Mouse (Mus musculus): ENCODE results near the gene Comp. TPM values are rescaled to one million over a fixed set of nuclear protein-coding genes. Genes with fewer than 3 reads are reported as not detected.

The Comp gene
- polyA plus RNA-seq, 1 experiment from 2014 or later, result 0.47 TPM

GRCm38 (mm10) chr8:70332070-70332877 is 41.1 kb upstream of the Comp start:
- Histone ChIP-seq H3K9me3 (ENCODE audit: control insufficient read depth, low read length) (no peaks in the 10 kb centered on the region), H3K9ac (replicated peaks; ENCODE audit: low read length) (no peak overlapping the region), H3K4me2 (ENCODE audit: low read length) (peak overlapping the region; percentile 29; the same call in 1 of the 2 replicates), H3K27ac (replicated peaks; ENCODE audit: low read depth, low read length) (peak overlapping the region; percentile 52), H3K4me3 (replicated peaks; ENCODE audit: low read depth, low read length) (no peak overlapping the region), H3K36me3 (ENCODE audit: control insufficient read depth, insufficient read depth, low read length) (peaks cover 86% of the 10 kb centered on the region), H3K4me1 (ENCODE audit: control insufficient read depth, insufficient read depth, low read length) (peaks cover 15% of the 10 kb centered on the region; the same call in 1 of the 2 replicates), H3K27me3 (ENCODE audit: control insufficient read depth, insufficient read depth, low read length) (no peaks in the 10 kb centered on the region)
- 25% methylated on average over 41 of the region's 41 CpGs for WGBS
- DNase-seq (peak; percentile 92), ATAC-seq (ENCODE audit: low FRiP score, low TSS enrichment) (peak; percentile 79)

DNA sequence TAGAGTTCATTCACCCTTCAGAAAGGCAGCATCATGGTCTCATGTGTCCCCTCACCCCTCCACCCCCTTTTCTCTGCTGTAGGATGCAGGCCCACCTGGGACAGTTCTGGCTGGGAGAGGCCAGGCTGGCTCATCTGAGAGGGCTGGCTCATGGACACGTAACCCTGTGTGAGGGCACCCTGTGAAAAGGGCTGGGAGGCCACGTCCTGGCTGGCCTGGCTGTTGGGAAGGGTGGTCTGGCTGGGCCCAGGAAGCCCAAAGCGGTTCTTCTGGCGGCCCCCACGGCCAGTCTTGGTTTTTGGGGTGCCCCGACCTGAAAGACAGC is 40.5 kb upstream of the Comp start:
- Histone ChIP-seq H3K4me1 (ENCODE audit: control insufficient read depth, insufficient read depth, low read length) (peaks cover 15% of the 10 kb centered on the region; the same call in 1 of the 2 replicates), H3K27ac (replicated peaks; ENCODE audit: low read depth, low read length) (no peak overlapping the region), H3K9me3 (ENCODE audit: control insufficient read depth, low read length) (no peaks in the 10 kb centered on the region), H3K4me3 (replicated peaks; ENCODE audit: low read depth, low read length) (no peak overlapping the region), H3K36me3 (ENCODE audit: control insufficient read depth, insufficient read depth, low read length) (peaks cover 89% of the 10 kb centered on the region), H3K27me3 (ENCODE audit: control insufficient read depth, insufficient read depth, low read length) (no peaks in the 10 kb centered on the region), H3K9ac (replicated peaks; ENCODE audit: low read length) (no peak overlapping the region), H3K4me2 (ENCODE audit: low read length) (no peak overlapping the region)
- WGBS, result 95% methylated on average over 6 of the region's 6 CpGs
- ATAC-seq (ENCODE audit: low FRiP score, low TSS enrichment), result no peak
- DNase-seq, result no peak

DNA sequence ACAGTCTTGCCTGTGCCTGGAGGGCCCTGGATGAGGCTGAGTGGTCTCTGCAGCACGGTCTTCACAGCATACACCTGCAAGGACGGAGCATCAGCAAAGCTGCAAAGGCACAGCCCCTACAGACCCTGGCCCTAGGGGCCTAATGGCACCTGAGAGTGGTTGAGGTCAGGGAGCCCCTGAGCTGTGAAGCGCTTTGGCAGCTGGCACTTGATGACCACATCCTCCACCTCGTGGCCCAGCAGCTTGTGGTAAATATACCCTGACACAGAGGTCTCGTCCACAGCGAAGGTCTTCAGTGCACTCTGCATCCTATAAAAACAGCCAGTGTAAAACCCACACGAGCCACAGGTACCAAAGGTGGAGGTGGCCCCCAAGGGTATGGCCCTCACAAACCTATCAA is 34.4 kb upstream of the Comp start:
- no peak overlapping the region for H3K27ac ChIP-seq (replicated peaks; ENCODE audit: low read depth, low read length)
- ATAC-seq (ENCODE audit: low FRiP score, low TSS enrichment) (no peak), DNase-seq (no peak)
- H3K9ac ChIP-seq (replicated peaks; ENCODE audit: low read length), result no peak overlapping the region
- no peak overlapping the region for H3K4me3 ChIP-seq (replicated peaks; ENCODE audit: low read depth, low read length)
- 97% methylated on average over 7 of the region's 7 CpGs for WGBS
- H3K36me3 ChIP-seq (ENCODE audit: control insufficient read depth, insufficient read depth, low read length), result peaks cover 97% of the 10 kb centered on the region
- H3K9me3 ChIP-seq (ENCODE audit: control insufficient read depth, low read length), result no peaks in the 10 kb centered on the region
- no peaks in the 10 kb centered on the region for H3K27me3 ChIP-seq (ENCODE audit: control insufficient read depth, insufficient read depth, low read length)
- H3K4me2 ChIP-seq (ENCODE audit: low read length), result no peak overlapping the region
- H3K4me1 ChIP-seq (ENCODE audit: control insufficient read depth, insufficient read depth, low read length), result no peaks in the 10 kb centered on the region

DNA sequence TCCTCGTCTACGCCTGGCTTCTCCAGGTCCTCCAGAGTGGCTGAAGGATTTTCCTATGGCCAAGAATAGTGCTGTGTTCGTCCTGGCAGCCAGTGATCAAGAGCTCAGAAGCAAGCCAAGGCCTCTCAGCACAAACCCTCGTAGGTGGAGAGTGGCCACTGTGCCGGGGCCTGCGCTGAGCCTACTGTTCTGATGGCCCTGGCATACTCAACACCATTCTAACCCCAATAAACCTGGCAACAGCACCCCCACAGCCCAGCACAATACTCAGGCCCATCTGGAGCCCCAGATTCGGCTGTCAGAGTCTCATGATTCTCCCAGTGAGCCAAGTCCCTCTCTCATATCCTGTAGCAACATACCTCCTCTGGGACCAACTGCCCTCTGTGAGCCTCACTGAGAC is 32.7 kb upstream of the Comp start:
- no peaks in the 10 kb centered on the region for H3K27me3 ChIP-seq (ENCODE audit: control insufficient read depth, insufficient read depth, low read length)
- H3K9me3 ChIP-seq (ENCODE audit: control insufficient read depth, low read length), result no peaks in the 10 kb centered on the region
- H3K4me3 ChIP-seq (replicated peaks; ENCODE audit: low read depth, low read length), result no peak overlapping the region
- no peak overlapping the region for H3K9ac ChIP-seq (replicated peaks; ENCODE audit: low read length)
- WGBS, result 91% methylated on average over 7 of the region's 7 CpGs
- peaks cover 82% of the 10 kb centered on the region for H3K36me3 ChIP-seq (ENCODE audit: control insufficient read depth, insufficient read depth, low read length)
- ATAC-seq (ENCODE audit: low FRiP score, low TSS enrichment) (no peak), DNase-seq (no peak)
- H3K4me1 ChIP-seq (ENCODE audit: control insufficient read depth, insufficient read depth, low read length), result no peaks in the 10 kb centered on the region
- no peak overlapping the region for H3K27ac ChIP-seq (replicated peaks; ENCODE audit: low read depth, low read length)
- H3K4me2 ChIP-seq (ENCODE audit: low read length), result no peak overlapping the region

DNA sequence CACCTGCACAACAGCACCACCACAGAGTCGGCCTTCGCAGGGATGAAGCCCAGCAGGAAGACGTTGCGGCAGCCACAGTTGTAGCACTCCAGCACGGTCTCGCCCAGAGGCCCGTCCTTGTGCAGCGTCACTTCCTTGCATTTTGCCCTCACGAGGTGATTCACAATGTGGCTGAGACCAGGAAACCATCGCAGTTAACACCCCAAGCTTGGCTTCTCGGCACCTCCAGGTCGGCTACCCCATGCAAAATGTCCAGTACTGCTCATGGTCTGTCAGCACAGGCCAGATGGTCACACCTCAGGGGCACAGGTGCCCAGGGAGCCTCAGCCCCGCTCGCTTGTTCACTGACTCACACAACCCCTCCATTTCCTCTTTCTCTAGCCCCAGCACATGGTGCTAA is 31.4 kb upstream of the Comp start:
- ATAC-seq (ENCODE audit: low FRiP score, low TSS enrichment) (no peak), DNase-seq (no peak)
- H3K36me3 ChIP-seq (ENCODE audit: control insufficient read depth, insufficient read depth, low read length), result peaks cover 74% of the 10 kb centered on the region
- H3K4me1 ChIP-seq (ENCODE audit: control insufficient read depth, insufficient read depth, low read length), result no peaks in the 10 kb centered on the region
- H3K4me3 ChIP-seq (replicated peaks; ENCODE audit: low read depth, low read length), result no peak overlapping the region
- no peak overlapping the region for H3K4me2 ChIP-seq (ENCODE audit: low read length)
- H3K27me3 ChIP-seq (ENCODE audit: control insufficient read depth, insufficient read depth, low read length), result no peaks in the 10 kb centered on the region
- H3K27ac ChIP-seq (replicated peaks; ENCODE audit: low read depth, low read length), result no peak overlapping the region
- WGBS, result 91% methylated on average over 14 of the region's 14 CpGs
- H3K9me3 ChIP-seq (ENCODE audit: control insufficient read depth, low read length), result no peaks in the 10 kb centered on the region
- no peak overlapping the region for H3K9ac ChIP-seq (replicated peaks; ENCODE audit: low read length)

DNA sequence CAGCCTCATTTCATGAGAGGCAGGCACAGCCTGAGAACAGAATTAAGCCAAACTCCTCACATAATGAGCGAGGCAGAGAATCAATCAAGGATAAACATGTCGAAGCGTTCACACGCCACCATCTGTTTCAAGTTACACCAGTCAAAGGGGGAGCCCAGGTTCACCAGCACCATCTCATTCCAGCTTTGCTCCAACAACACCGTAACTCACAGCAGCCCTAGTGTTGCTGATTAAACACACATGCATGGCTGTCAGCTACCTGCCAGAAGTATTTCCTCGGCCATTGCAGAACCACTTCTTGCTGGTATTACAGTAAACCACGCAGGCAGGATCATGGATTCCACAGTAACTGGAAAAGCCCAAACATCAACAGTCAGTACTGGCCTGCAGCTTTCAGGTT is 30.3 kb upstream of the Comp start:
- no peak overlapping the region for H3K27ac ChIP-seq (replicated peaks; ENCODE audit: low read depth, low read length)
- no peak for DNase-seq

DNA sequence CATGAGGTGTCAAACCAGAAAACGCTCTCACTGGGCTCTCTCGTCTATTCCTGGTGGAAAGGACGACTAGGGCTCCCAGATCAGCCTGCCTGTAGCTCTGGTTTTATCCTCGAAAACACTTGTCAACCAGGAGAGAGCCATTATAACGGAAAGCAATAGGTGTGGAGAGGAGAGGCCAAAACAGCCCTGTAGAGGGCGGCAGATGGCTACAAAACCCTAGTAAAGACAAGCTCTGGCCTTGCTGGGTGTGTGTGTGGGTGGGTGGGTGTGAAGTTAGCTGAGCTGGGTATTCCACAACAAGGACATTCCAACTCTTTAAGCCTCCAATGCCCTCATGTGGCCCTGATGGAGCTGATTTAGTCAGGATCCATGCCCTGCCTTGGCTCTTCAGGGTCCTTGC is 29.7 kb upstream of the Comp start:
- H3K27me3 ChIP-seq (ENCODE audit: control insufficient read depth, insufficient read depth, low read length), result no peaks in the 10 kb centered on the region
- ATAC-seq (ENCODE audit: low FRiP score, low TSS enrichment) (no peak), DNase-seq (peak; percentile 70)
- no peak overlapping the region for H3K27ac ChIP-seq (replicated peaks; ENCODE audit: low read depth, low read length)
- H3K4me1 ChIP-seq (ENCODE audit: control insufficient read depth, insufficient read depth, low read length), result no peaks in the 10 kb centered on the region
- H3K4me2 ChIP-seq (ENCODE audit: low read length), result no peak overlapping the region
- WGBS, result 62% methylated on average over 6 of the region's 6 CpGs
- H3K36me3 ChIP-seq (ENCODE audit: control insufficient read depth, insufficient read depth, low read length), result peaks cover 61% of the 10 kb centered on the region
- no peak overlapping the region for H3K9ac ChIP-seq (replicated peaks; ENCODE audit: low read length)
- H3K9me3 ChIP-seq (ENCODE audit: control insufficient read depth, low read length), result no peaks in the 10 kb centered on the region
- no peak overlapping the region for H3K4me3 ChIP-seq (replicated peaks; ENCODE audit: low read depth, low read length)

More for the DNA sequence above, 30.3 kb upstream of the Comp start:
- Histone ChIP-seq H3K27me3 (ENCODE audit: control insufficient read depth, insufficient read depth, low read length) (no peaks in the 10 kb centered on the region), H3K36me3 (ENCODE audit: control insufficient read depth, insufficient read depth, low read length) (peaks cover 67% of the 10 kb centered on the region), H3K9me3 (ENCODE audit: control insufficient read depth, low read length) (no peaks in the 10 kb centered on the region), H3K4me3 (replicated peaks; ENCODE audit: low read depth, low read length) (no peak overlapping the region), H3K9ac (replicated peaks; ENCODE audit: low read length) (no peak overlapping the region), H3K4me1 (ENCODE audit: control insufficient read depth, insufficient read depth, low read length) (no peaks in the 10 kb centered on the region), H3K4me2 (ENCODE audit: low read length) (no peak overlapping the region)
- no peak for ATAC-seq (ENCODE audit: low FRiP score, low TSS enrichment)
- WGBS, result 92% methylated on average over 7 of the region's 7 CpGs

DNA sequence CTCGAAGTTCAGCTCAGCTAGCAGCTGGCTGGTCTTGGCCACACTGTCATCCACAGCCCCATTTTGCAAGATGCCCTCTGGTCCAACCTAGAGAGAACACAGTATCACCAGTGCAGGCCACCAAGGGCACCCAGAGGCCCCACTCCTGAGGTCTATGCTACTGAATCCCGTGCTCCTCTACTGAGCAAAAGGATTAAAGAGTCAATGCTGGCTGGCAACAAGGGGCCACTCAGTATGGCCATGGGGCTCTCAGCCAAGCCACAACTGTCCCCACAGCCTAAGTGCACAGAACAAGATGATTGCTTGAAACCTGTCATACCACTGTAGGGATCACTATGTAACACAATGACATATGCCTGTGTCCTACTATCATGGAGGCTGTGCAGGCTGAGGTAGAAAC is 29.1 kb upstream of the Comp start:
- H3K27ac ChIP-seq (replicated peaks; ENCODE audit: low read depth, low read length), result no peak overlapping the region
- no peaks in the 10 kb centered on the region for H3K27me3 ChIP-seq (ENCODE audit: control insufficient read depth, insufficient read depth, low read length)
- no peak overlapping the region for H3K4me3 ChIP-seq (replicated peaks; ENCODE audit: low read depth, low read length)
- no peaks in the 10 kb centered on the region for H3K9me3 ChIP-seq (ENCODE audit: control insufficient read depth, low read length)
- no peak overlapping the region for H3K9ac ChIP-seq (replicated peaks; ENCODE audit: low read length)
- no peaks in the 10 kb centered on the region for H3K4me1 ChIP-seq (ENCODE audit: control insufficient read depth, insufficient read depth, low read length)
- H3K4me2 ChIP-seq (ENCODE audit: low read length), result no peak overlapping the region
- H3K36me3 ChIP-seq (ENCODE audit: control insufficient read depth, insufficient read depth, low read length), result peaks cover 60% of the 10 kb centered on the region
- 86% methylated on average over 2 of the region's 2 CpGs for WGBS
- no peak for ATAC-seq (ENCODE audit: low FRiP score, low TSS enrichment)
- no peak for DNase-seq

- H3K4me2 ChIP-seq (ENCODE audit: low read length), result no peak overlapping the region
- ATAC-seq (ENCODE audit: low FRiP score, low TSS enrichment) (no peak), DNase-seq (no peak)
- no peak overlapping the region for H3K27ac ChIP-seq (replicated peaks; ENCODE audit: low read depth, low read length)
- H3K9ac ChIP-seq (replicated peaks; ENCODE audit: low read length), result no peak overlapping the region
- no peaks in the 10 kb centered on the region for H3K27me3 ChIP-seq (ENCODE audit: control insufficient read depth, insufficient read depth, low read length)
- peaks cover 32% of the 10 kb centered on the region for H3K36me3 ChIP-seq (ENCODE audit: control insufficient read depth, insufficient read depth, low read length)
- H3K9me3 ChIP-seq (ENCODE audit: control insufficient read depth, low read length), result no peaks in the 10 kb centered on the region
- H3K4me3 ChIP-seq (replicated peaks; ENCODE audit: low read depth, low read length), result no peak overlapping the region
- peaks cover 24% of the 10 kb centered on the region for H3K4me1 ChIP-seq (ENCODE audit: control insufficient read depth, insufficient read depth, low read length)
- 88% methylated on average over 4 of the region's 4 CpGs for WGBS
Measured at GRCm38 (mm10) chr8:70347443-70347842, 25.9 kb upstream of the Comp start.

Data from midbrain, embryonic 14.5 days (tissue).